Mouse (Mus musculus) fibroblast of lung, adult 2 months (primary cell): ENCODE results near the gene Stim2.
A peak's percentile ranks its signal among the peaks of the same experiment; 100 is the strongest.

ENCODE experiments used
- DNase-seq: peaks from one replicate; pipeline ENCODE4 v3.0.0-alpha.2; 2011; ENCODE audit warnings: low read depth

Gene Stim2

DNA sequence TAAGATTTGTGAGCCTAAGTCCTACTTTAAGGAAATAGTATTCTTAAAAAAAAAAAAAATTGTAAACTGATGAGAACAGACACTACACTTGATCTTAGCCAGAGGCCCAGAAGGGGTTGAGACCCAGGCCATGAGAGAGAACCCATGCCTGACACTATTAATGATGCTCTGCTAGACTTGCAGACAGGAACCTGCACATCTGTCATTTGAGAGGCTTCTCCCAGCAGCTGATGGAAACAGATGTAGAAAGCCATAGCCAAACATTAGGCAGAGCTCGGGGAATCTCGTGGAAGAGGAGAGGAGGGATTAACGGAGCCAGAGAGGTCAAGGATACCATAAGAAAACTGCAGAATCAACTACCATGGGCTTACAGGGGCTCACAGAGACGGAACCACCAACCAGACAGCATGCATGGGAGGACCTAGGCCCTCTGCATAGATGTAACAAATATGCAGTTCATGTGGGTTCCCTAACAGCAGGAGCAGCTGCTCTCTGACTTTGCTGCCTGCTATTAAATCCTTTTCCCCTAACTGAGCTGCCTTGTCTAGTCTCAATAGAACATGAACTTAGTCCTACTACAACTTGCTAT lies 50.9 kb downstream of the Stim2 start:
- no peak for DNase-seq

DNA sequence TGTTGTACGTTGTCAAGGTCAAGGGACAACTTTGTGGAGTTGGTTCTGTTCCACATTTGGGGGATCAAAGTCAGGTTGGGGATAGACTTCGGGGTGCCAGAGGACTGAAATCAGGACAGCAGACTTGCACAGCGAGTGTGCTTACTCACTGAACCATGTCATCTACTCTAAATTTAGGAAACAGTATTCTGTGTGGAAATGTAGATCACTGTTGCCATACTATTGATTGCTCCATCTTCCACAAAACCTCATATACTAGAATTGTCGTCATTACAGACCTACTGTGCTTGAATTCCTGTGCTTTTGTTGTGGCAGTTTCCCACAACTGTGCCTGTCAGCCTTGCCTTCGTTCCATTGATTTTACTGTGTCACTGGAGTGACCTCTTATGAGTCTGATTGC lies 51.6 kb downstream of the Stim2 start:
- DNase-seq: no peak

DNA sequence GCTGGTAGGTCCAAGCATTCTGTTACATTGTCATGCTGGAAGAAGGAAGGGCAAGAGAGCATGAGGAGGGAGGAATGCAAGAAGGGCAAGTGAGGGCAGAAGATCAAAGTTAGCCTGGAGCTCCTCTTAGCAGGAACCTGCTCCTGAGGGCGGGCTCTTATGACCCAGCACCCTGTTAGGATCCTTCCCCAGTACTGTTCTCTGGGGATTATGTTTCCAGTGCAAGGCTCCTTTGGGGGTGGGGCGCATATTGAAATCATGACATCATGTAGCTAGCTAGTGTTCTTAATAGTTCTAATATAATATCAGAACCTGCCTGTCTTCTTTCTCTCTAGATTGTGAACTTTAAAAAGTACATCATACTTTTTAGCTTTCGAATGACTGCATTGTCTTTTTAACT lies 52.8 kb downstream of the Stim2 start:
- DNase-seq: no peak

DNA sequence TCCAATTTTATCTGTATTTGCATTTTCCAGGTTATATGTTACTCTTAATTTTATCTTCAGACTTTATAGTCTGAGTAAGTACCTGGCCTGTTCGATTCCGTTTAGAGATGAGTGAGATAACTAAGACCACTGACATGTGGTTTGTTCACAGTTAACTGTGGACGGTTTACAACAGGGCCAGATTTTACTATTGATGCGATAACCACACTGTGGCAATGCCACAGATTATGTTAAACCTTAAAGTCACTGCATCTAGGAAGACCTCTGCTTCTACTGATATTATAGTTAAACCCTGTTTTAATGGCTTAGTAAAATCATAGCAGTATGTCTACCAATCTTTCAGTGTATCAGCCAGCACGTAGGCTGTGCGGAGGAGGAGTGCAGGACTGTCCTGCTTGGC lies 53.9 kb downstream of the Stim2 start:
- no peak for DNase-seq

DNA sequence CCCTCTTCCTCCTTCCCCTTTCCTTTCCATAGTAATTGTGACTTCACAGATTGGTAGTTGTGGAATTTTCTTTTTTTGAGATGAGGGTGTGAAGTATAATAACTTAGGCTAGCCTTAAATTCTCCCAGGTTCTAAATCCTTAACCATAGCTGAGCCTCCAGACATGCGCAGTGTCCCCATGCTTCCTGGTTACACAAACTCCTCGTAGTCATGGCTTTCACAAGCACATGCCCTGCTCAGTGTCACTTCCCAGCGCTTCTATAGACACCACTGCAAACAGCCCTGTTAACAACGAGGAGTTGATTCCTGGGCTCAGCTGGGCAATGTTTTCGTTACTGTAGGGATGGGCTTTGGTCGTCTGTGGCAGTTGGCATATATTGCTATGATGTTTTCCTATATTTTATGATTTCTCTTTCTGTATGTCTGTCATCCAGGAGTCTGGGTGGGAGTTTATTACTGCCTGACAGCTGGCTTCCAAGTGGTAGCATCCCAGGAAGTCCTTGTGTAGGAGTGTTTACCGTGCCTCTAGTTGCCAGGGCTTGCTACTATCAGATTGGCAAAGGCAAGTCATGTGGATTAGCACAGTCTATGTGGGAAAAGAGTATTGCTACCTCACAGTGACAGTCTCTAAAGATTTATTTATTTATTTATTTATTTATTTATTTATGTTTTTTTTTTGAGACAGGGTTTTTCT lies 55.5 kb downstream of the Stim2 start:
- no peak for DNase-seq

DNA sequence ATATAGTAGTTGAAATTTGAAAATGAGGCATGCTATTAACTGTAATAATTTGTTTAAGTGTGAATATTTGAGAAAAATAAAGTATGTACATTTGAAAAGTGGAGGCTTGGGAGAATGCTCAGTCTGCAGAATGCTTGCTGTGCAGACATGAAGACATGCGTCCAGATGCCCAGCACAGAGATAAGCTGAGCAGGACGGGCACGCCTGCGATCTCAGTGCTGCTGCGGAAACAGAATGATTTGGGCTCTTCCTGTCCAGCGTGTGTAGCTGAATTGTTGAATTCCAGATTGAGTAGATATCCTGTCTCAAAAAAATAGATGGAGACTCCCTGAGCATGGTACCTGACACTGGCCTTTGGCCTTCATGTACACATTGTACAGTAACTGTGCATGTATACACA lies 58.0 kb downstream of the Stim2 start:
- no peak for DNase-seq

DNA sequence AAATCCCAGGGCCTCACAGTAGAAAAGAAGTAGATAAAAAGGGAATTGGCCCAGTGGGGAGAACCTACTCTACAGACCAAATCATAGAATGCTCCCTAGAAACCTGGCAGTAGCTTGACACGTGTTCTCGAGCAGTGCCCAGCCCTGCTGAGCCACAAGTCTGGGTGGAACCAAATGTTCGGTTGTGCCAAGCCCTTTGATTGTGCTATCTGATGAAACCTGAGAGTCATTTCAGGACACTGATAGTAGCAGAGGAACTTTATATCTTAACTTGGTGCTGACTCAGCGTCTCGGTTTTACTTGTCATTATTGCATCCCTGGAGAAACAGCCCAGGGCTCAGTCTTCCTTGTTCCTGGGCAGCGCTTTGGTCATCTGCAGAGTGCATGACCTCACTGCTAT lies 61.7 kb downstream of the Stim2 start:
- no peak for DNase-seq

DNA sequence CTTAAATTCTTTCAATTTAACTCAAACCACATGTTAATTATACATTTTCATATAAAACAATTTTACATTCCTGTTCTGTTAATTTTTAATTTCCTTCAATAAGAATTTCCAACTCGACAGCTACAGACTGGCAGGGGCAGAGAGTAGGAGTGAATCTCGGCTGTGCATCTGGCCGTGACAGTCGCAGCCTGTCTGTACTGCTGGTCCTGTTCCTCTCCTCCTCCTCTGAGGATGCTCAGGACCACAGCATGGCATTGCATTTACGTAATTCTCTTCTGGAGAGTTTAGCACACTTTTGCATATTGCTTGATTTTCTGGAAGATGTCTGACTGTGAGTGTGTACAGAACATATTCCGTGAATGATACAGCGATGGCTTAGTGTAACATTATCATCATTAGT lies 63.8 kb downstream of the Stim2 start:
- no peak for DNase-seq

DNA sequence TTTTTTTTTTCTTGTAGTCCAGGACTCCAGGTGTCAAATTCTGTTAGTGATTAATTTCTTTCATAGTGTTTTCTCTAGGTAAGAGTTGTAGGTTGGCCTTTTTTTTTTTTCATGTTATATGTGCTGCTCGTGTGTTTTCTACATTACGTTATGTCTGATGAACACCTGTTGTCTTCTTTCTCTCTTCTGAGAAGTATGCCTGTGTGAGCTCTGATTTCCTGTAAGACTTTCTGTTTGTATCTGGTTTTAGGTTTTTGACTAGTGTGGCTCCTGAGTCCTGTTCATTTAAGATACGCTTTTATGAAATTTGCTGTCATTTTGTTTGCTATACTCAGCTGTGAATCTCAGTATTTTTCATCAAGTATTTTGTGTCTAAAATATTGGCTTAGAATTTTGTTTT lies 69.3 kb downstream of the Stim2 start:
- no peak for DNase-seq

DNA sequence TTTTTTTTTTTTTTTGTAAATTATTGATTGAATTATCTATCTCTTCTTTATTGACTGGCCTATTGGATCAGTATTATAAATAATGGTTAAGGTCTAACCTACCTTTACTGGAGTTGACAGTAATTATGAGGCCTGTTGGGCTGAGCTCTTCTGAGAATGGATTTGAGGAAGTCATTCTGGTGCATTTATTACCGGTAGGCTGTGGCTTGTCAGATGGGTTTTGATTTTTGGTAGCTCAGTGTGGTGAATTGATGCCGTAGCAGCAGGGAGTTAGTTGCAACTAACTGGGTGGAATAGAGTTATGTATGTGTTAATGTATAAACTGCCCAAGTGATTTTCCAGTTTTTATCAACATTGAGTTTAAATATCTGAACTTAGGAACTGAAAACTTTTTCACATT lies 72.2 kb downstream of the Stim2 start:
- no peak for DNase-seq

DNA sequence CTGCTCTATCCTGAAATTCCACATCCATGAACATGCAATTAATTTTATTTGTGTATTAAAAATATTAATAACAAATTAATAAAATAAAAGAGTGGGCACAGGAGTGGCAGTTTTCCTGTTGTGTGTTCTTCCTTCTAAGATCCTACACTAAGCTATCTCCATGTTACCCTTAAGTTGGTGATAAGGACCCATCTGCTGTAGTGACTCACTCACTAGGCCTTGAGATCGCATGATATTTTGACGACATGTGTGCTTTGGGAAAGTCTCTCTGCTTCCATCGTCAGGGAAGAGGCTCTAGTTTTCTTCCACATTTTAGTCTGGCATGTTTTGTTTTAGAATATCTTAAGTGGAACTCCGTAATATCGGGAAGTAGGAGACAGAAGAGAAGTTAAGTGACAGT lies 73.0 kb downstream of the Stim2 start:
- no peak for DNase-seq

DNA sequence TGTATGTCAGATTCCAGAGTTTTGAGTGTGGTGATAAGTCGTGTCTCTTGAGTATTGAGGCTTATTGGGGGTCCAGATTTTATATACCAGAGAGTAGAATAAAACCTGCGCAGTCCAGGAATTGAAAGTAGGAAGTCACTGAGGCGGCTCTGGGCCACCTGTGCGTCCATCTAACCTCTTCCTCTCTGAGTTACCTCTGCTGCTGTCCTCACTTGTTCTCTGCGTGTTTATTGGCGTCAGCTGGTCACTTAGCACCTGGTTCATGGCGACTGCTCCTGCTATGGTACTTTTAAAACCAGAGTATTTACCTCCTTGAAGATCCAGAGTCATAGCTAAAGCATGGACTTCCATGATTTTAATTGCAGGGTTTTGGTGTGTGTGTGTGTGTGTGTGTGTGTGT lies 73.4 kb downstream of the Stim2 start:
- no peak for DNase-seq

DNA sequence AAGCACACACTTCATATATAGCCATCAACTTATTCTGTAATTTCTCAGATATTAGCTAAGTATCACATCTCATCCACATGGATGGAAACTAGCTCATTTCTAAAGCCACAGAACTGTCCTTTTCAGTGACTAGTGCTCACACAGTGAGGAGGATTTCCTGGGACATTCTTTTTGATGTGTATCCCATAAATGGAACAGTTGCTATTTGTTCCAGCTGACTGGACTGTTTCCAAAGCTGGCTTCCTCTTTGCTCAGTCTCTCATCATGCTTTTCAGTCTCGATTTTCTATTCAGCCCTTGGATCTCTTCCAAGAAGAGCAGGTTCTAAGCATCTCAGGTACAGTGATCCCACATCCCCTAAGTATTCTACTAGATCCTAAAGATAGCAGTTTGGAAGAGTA lies 75.0 kb downstream of the Stim2 start:
- no peak for DNase-seq

DNA sequence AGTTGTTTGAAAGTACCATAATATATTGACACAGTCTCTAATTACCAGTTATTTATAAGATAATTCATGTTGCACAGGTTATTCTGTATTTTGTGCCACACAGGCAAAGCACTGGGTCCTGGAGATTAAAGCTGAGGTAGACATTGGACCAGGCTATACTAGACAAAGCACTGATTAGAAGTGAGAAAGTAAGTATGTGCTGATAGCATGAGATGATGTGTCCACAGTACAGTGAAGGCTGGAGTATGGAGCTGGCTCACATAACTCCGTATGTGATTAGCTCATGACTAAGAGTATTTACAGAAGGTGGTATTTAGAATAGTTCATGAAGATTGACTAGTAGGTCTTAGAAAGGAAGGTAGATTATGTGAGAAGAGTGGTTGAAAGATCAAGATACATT lies 81.7 kb downstream of the Stim2 start:
- no peak for DNase-seq

DNA sequence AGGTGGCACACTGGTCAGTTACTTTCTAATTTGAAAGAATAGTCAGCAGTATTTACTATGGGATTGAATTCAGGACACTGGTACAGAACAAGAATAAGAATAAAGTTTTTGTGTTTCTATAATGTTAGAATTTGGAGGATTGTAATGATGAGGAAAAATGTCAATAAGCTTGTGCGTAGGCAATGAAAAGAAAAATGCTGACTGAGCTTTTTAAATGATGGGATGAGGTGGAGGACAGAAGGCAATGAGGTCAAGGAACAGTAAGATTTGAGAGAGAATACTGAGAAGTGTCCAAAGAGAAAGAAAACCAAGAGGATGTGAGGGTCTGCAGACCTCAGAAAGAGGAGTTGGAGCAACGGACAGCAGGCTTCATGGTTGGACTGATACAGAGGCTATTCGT lies 89.6 kb downstream of the Stim2 start:
- DNase-seq: no peak

DNA sequence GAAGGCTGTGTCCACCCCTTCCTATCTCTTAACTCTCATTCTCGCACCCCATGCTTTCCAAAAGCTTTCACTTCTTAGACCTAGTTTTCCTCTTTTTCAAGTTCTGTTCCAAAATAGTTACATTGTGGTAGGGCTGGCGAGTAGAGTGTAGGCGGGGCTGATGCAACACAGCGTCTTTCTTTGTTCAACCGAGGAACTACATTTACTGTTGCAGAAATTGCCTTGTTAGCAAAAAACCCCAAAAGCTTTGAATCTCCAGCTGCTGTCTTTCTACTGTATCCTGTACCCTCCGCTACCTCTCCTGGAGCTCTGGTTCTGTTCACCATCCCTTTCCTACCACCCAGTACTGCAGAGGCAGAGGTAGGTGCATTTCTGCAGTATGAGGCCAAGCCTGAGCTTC lies 99.9 kb downstream of the Stim2 start:
- peak; percentile 27 for DNase-seq

DNA sequence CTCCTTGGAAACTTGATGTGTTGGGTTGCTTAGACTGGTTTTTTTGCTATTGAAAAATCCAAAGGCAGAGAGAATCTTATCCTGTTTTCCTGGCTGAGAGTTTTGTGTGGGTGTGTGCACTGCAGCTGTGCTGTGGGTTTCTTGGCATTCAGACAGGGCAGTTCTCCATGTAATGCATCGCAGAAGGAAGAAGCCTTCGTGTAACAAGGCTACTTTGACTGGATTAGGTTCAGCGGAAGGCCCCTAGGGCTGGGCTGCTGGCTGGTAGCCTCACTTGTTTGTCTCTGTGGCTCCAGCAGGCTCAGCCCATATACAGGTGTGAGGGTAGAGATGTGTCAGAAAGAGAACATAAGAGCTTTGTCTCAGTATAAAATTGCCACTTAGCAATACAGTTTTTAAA lies 102.6 kb downstream of the Stim2 start:
- peak; percentile 51 for DNase-seq

DNA sequence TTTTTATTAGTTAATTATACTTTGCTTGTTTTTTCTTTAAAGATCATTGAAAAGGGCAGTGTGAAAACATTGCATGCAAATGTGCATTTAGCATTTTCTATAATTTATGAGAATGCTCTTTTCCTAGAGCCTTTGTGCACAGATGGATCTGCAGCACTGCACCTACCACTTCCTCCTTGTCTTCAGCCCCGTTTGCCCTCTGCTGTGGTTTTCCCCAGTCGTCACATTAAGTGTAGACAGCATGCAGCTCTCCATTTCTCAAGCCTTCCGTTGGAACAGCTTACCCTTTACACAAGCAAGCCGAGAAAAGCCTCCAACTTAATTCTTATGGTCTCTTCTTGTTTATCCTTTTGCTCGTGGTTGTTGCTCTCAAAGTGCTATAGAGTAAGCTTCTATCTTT lies 103.0 kb downstream of the Stim2 start:
- DNase-seq: peak; percentile 12

DNA sequence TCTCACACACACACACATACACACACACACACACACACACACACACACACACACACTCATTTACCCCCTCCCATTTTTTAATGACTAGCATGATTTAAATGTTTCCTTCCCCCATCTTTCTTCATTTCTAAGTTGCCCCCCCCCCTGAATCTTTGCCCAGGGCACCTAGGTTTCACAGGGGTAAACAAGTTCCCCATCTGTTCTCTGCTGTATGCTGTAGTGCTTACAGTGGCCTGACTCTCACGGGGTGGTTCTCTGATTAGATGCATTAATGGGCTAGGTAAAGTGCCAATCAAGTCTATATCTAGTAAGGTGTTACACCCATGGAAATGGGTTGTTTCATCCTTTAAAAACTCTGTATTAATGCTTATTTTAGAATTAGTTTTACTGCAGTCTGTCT lies 103.7 kb downstream of the Stim2 start:
- DNase-seq: no peak

DNA sequence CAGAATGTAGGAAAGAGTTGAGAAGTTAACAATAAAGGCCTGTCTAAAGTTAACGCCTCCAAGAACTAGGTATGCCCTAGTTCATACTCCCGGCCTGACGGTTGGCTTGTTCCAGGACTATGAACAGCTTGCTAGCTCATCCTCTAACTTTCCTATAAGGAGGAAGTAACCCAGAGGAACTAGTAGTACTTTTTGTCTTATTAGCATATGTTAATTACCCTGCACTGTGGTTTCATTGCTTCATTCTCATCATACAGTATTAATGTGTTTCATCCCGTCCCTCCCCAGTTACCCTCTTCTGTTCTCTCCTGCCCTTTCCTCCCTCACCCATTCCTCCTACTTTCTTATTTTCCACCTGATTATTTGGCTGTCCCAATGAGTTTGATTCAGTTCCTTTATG lies 108.4 kb downstream of the Stim2 start:
- no peak for DNase-seq

DNA sequence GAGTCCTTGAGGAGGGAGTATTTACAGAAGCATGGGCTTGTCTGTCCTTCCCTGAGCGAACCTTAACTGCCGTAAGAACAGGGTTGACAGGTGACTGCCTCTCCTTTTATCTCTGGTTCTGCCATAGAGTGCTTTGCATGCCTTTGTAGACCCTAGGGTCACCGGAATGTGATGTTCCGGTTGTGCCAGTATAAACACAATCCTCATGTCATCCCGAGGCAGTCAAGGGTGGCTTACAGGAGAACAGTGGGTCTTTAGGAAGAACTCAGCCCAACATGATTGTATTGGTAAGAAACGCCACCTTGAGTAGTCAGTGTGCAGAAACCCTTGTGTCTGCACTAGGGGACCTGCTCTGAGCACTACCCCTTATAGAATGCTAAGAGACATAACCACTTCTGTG lies 108.8 kb downstream of the Stim2 start:
- DNase-seq: no peak

DNA sequence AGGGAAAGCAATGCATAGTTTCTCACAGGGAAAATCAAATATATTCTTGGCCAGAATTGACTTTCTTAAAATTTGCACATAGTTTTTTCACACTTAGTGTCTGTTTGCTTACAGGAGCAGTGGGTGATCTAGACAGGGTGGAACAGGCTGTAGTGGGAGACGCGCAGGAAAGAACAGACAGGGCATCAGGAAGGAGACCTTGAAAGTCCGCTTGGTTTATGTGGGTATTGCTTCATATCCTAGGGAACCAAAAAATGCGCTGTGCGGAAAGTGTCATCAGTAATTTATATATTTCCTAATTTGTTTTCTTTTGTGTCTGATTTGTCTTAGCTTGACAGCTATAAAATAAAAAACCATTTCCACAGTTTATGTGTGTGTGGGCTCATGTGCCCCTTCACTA lies 110.8 kb downstream of the Stim2 start:
- no peak for DNase-seq

DNA sequence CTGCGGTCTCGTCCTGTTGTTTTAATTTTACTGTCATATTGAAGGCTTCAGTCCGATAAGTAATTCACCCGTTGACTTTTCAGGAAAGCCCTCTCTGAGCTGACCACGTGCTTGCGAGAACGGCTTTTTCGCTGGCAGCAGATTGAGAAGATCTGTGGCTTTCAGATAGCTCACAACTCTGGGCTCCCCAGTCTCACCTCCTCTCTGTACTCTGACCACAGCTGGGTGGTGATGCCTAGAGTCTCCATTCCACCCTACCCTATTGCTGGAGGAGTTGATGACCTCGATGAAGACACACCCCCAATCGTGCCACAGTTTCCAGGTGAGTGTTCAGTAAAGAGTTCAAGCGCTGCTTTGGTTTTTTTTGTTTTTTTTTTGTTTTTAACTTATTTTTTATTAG lies 112.5 kb downstream of the Stim2 start:
- no peak for DNase-seq

DNA sequence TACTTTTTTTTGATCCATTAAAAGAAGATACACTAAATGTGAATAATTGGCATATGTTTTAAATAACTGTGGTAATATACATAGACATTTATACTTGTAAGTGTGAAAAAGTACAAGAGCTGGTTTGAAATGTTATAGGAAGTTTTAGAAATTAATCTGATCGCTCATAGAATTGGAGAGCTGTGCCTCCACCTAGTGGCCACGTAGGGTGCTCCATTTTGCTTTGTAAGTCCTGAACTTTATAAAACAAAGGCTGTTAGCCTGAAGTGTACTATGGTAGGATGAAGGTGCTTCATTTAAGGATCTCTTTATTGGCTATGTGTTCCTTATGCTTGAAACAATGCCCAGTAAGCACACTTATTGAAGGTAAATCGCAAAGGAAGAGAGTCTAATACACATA lies 115.0 kb downstream of the Stim2 start:
- peak; percentile 37 for DNase-seq
